Comparison of ENCODE assay signal across 8 mouse cellular contexts in genomic region chr17:26560526-26561289, GRCm38 (mm10). TPM values are rescaled to one million over a fixed set of nuclear protein-coding genes. Genes with fewer than 3 reads are reported as not detected.
DNase-seq lines count a peak whose midpoint lies in the region; ATAC-seq lines count a peak whose summit lies in the region.

No protein-coding gene starts in this region.

- WGBS in lung, embryonic 16.5 days: 24% methylated on average over 9 of the region's 9 CpGs
- 37% methylated on average over 9 of the region's 9 CpGs for WGBS in hindbrain, embryonic 11.5 days
- 34% methylated on average over 9 of the region's 9 CpGs for WGBS in midbrain, embryonic 11.5 days

- H3K4me2 ChIP-seq in lung, embryonic 16.5 days (ENCODE audit: low read depth, low read length): peak overlapping the region; percentile 85
- peak overlapping the region; percentile 95 for H3K4me2 ChIP-seq in hindbrain, embryonic 11.5 days (replicated peaks; ENCODE audit: low read depth, low read length)
- peak overlapping the region; percentile 96 for H3K4me2 ChIP-seq in midbrain, embryonic 11.5 days

- H3K9me3 ChIP-seq in lung, embryonic 16.5 days (ENCODE audit: control insufficient read depth, low read length): no peaks in the 10 kb centered on the region
- no peaks in the 10 kb centered on the region for H3K9me3 ChIP-seq in hindbrain, embryonic 11.5 days (ENCODE audit: control insufficient read depth, low read length)
- H3K9me3 ChIP-seq in midbrain, embryonic 11.5 days (ENCODE audit: control insufficient read depth, low read length): no peaks in the 10 kb centered on the region

- peak overlapping the region; percentile 76 for H3K9ac ChIP-seq in lung, embryonic 16.5 days (ENCODE audit: low read length)
- peak overlapping the region; percentile 90 for H3K9ac ChIP-seq in hindbrain, embryonic 11.5 days (ENCODE audit: low read depth, low read length)
- peak overlapping the region; percentile 91 for H3K9ac ChIP-seq in midbrain, embryonic 11.5 days (ENCODE audit: low read length)

- H3K27me3 ChIP-seq in lung, embryonic 16.5 days (ENCODE audit: control insufficient read depth, insufficient read depth, low read depth, low read length): no peaks in the 10 kb centered on the region
- H3K27me3 ChIP-seq in hindbrain, embryonic 11.5 days (ENCODE audit: control insufficient read depth, insufficient read depth, low read length): no peaks in the 10 kb centered on the region
- no peaks in the 10 kb centered on the region for H3K27me3 ChIP-seq in midbrain, embryonic 11.5 days (ENCODE audit: control insufficient read depth, insufficient read depth, low read length)

- no peaks in the 10 kb centered on the region for H3K36me3 ChIP-seq in lung, embryonic 16.5 days (ENCODE audit: control insufficient read depth, insufficient read depth, low read length)
- H3K36me3 ChIP-seq in hindbrain, embryonic 11.5 days (ENCODE audit: control insufficient read depth, insufficient read depth, low read length): 0 out of 2 replicates have a peak, but pooled peaks cover 2% of the 10 kb centered on the region
- H3K36me3 ChIP-seq in midbrain, embryonic 11.5 days (ENCODE audit: control insufficient read depth, insufficient read depth, low read length): peaks cover 3% of the 10 kb centered on the region; the same call in 1 of the 2 replicates

- peak overlapping the region; percentile 80 for H3K4me3 ChIP-seq in lung, embryonic 16.5 days (ENCODE audit: low read length)
- H3K4me3 ChIP-seq in hindbrain, embryonic 11.5 days (ENCODE audit: low read depth, low read length): peak overlapping the region; percentile 71
- peak overlapping the region; percentile 89 for H3K4me3 ChIP-seq in midbrain, embryonic 11.5 days (ENCODE audit: low read depth, low read length)

- peak overlapping the region; percentile 77 for H3K27ac ChIP-seq in lung, embryonic 16.5 days (ENCODE audit: low read length)
- H3K27ac ChIP-seq in hindbrain, embryonic 11.5 days (ENCODE audit: low read depth, low read length): peak overlapping the region; percentile 70
- H3K27ac ChIP-seq in midbrain, embryonic 11.5 days (ENCODE audit: low read depth, low read length): peak overlapping the region; percentile 35; the same call in 1 of the 2 replicates

- peaks cover 18% of the 10 kb centered on the region for H3K4me1 ChIP-seq in lung, embryonic 16.5 days (replicated peaks; ENCODE audit: control insufficient read depth, insufficient read depth, low read length)
- H3K4me1 ChIP-seq in hindbrain, embryonic 11.5 days (replicated peaks; ENCODE audit: control insufficient read depth, insufficient read depth, low read length): peaks cover 16% of the 10 kb centered on the region
- H3K4me1 ChIP-seq in midbrain, embryonic 11.5 days (ENCODE audit: control insufficient read depth, insufficient read depth, low read length): peaks cover 17% of the 10 kb centered on the region

- ATAC-seq in lung, embryonic 16.5 days (ENCODE audit: low read depth): peak; percentile 29
- peak; percentile 25; the same call in 1 of the 2 replicates for ATAC-seq in hindbrain, embryonic 11.5 days (ENCODE audit: low FRiP score)
- ATAC-seq in midbrain, embryonic 11.5 days (ENCODE audit: low FRiP score): peak; percentile 26
- ATAC-seq in megakaryocyte-erythroid progenitor cell, adult 5-6 weeks (replicated peaks; ENCODE audit: low FRiP score, low TSS enrichment, poor library complexity, severe bottlenecking): no peak

- no peak for DNase-seq in lung, postnatal 36 days
- peak; percentile 48 for DNase-seq in adipocyte (ENCODE audit: low spot score)
- no peak for DNase-seq in hindbrain, embryonic 11.5 days (ENCODE audit: low spot score)
- DNase-seq in midbrain, embryonic 11.5 days (ENCODE audit: low spot score, missing footprints): peak; percentile 86
- no peak for DNase-seq in gastrocnemius, postnatal 4 days (ENCODE audit: low spot score in 2 of 2)
- no peak for DNase-seq in lung, postnatal 10 days

RNA-seq across cellular contexts. Expression of gene Ergic1, which starts 0.6 kb away (rescaled TPM):
- 84.3 and 94.6 TPM in 2 replicates for polyA plus RNA-seq in lung, embryonic 16.5 days (2015; fragmentation: Nextera tagmentation; extraction: Ambion mirVana)
- polyA plus RNA-seq in hindbrain, embryonic 11.5 days (2014; fragmentation: Nextera tagmentation; extraction: Ambion mirVana): 112 and 119 TPM in 2 replicates
- polyA plus RNA-seq in midbrain, embryonic 11.5 days (2014; fragmentation: Nextera tagmentation; extraction: Ambion mirVana): 129 and 130 TPM in 2 replicates
- total RNA-seq in megakaryocyte-erythroid progenitor cell, adult 5-6 weeks (2014; fragmentation: Nextera tagmentation): 51.7 and 55.0 TPM in 2 replicates
- 31.6 and 40.3 TPM in 2 replicates for total RNA-seq in megakaryocyte-erythroid progenitor cell, adult 5-6 weeks (2017)
- 100 to 1,000 TPM; 150 to 167 TPM for total RNA-seq in gastrocnemius, postnatal 4 days (2021)

RNA-seq across cellular contexts. Expression of gene Dusp1, which starts 1.2 kb away (rescaled TPM):
- 25.2 and 28.4 TPM in 2 replicates for polyA plus RNA-seq in lung, embryonic 16.5 days (2015; fragmentation: Nextera tagmentation; extraction: Ambion mirVana)
- polyA plus RNA-seq in hindbrain, embryonic 11.5 days (2014; fragmentation: Nextera tagmentation; extraction: Ambion mirVana): 34.9 and 39.0 TPM in 2 replicates
- polyA plus RNA-seq in midbrain, embryonic 11.5 days (2014; fragmentation: Nextera tagmentation; extraction: Ambion mirVana): 30.2 TPM in 2 replicates
- 18.4 and 29.1 TPM in 2 replicates for total RNA-seq in megakaryocyte-erythroid progenitor cell, adult 5-6 weeks (2014; fragmentation: Nextera tagmentation)
- 73.3 and 79.0 TPM in 2 replicates for total RNA-seq in megakaryocyte-erythroid progenitor cell, adult 5-6 weeks (2017)
- total RNA-seq in gastrocnemius, postnatal 4 days (2021): 10 to 100 TPM; 33.6 to 42.9 TPM

Comparison
In these comparisons a context has a peak if more than half of its experiments do, and no peak if none do; other contexts are left out.
1. DNase-seq: peak in adipocyte (single experiment) and midbrain, embryonic 11.5 days (single experiment); none in lung, postnatal 36 days (single experiment), hindbrain, embryonic 11.5 days (single experiment), gastrocnemius, postnatal 4 days (0 of 2) and lung, postnatal 10 days (single experiment).
2. Peak in every context shown above with its lines, with median percentiles within 50 percentile points of each other: H3K27ac ChIP-seq, H3K4me2 ChIP-seq, H3K4me3 ChIP-seq and H3K9ac ChIP-seq.